Mouse (Mus musculus) urinary bladder, postnatal 10 days (tissue): ENCODE data around the gene Slc35f3.
"Not testable (repeated sequence)": the region's sequence is repeated elsewhere in the genome, so short reads cannot be mapped to it uniquely, and the experiment has no call there.

Experiments used
- DNase-seq: peaks from one replicate; pipeline ENCODE4 v3.0.0; 2022; ENCODE audit warnings: low spot score

The Slc35f3 gene

DNA sequence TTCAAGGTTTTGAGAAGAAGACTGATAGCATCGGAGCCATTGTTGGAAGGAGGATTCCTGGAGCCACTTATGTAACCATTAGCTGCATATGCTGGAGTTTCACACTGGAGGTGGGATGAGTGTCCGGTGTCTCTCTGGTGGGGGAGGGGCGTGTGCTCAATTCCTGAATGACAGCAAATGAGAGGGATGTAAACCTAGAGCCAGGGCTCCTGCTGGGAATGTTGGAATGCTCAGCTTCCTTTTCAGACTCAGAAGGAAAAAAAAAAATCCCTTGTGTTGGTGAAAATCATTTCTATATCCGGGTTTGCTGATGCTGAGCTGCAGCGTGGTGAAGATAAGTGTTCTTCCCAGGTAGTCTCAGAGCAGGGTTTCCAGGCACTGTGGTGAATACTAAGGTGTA is 29.4 kb downstream of the Slc35f3 start:
- no peak for DNase-seq

GRCm38 (mm10) chr8:126338864-126339263 is 40.5 kb downstream of the Slc35f3 start:
- no peak for DNase-seq

GRCm38 (mm10) chr8:126339357-126339756 is 41.0 kb downstream of the Slc35f3 start:
- no peak for DNase-seq

DNA sequence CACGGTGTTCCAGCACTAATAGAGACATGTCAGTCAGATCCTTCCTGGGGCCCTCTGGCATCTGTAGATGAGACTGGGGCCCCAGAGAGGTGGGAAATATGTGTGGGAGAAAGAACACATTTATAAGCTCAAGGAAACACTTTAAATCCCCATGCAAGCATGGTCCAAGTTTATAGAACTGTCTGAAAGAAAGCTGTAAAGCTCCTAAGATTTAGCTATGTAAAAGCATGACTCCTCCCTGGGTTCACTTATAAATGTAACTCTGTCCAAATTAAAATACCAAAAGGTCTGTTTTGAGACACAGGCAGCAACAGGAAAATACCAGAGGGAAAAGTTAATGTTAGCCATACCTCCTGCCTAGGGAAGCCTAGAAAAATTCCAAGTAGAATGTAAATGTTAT is 42.8 kb downstream of the Slc35f3 start:
- DNase-seq, result no peak

- DNase-seq, result no peak
These were observed 45.1 kb downstream of the Slc35f3 start for GRCm38 (mm10) chr8:126343427-126343826.

- no peak for DNase-seq
These were observed 46.7 kb downstream of the Slc35f3 start for GRCm38 (mm10) chr8:126345100-126345499.

DNA sequence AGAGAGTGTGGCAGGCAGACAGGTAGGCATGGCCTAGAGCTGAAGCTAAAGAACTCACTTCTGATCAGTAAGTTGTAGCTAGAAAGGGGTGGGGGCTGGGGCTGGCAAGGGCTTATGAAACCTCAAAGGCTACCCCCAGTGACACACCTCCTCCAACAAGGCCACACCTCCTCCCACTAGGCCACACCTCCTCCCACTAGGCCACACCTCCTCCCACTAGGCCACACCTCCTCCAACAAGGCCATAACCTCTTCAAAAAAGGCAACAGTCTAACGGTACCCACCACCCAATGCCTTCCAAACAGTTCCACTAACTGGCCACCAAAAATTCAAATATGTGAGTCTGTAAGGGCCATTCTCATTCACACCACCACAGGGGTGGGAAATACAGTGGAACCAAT is 54.9 kb downstream of the Slc35f3 start:
- DNase-seq, result no peak

DNA sequence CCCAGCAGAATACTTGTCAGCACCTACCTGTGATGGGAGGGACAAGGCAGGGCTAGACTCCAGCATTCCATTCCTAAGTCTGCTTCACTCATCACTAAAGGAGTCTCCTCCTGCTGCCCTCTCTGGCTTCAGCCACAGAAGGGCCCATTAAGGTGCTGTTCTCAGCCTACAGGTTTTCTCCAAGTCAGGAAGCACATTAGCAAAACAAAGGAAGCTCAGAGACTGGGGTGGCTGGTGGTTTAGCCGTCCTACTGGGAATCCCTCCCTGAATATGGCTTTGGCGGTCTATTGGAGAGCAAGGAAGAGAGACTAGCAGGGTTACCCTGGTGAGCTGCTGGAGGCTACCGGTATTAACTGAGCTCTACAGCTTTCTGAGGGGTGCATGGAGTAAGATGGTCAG is 59.6 kb downstream of the Slc35f3 start:
- DNase-seq, result no peak

DNA sequence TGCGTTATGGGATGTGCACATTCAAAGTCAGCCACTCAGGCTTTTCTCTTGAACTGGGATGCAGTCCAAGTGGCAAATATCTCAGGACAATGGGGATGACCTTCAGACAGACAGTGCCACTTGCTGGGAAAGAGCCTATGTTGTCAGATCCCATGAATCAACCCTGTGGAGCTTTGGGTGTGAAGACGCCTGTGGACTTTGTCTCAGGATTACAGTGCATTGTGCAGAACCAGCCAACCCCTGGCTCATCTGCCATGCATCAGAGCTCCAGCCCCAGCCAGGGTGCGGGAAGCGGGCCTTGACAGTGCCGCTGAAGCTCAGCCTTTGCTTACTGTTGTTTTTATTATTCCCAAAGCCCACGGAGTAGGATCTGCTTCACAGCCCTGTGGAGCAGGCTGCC is 60.9 kb downstream of the Slc35f3 start:
- DNase-seq, result no peak

GRCm38 (mm10) chr8:126360106-126360505 is 61.7 kb downstream of the Slc35f3 start:
- DNase-seq, result no peak

DNA sequence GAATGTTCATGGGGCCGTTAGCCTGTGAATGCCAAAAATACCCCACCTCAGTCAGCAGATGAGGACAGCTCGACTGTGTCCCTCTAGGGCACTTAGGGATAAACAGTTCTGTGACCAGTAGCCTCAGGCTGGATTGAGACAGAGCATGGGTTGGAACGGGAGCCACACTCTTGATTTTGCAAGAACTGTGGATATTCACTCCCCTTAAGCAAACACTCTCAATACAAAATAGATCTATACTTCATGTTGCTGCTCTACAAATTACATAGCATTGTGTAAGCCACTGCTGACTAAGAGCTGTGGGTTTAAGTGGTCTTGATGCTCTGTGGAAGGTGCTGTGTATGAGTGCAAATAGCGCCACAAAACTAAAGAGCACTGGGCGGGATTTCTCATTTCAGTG is 62.3 kb downstream of the Slc35f3 start:
- no peak for DNase-seq

GRCm38 (mm10) chr8:126366251-126366650 is 67.9 kb downstream of the Slc35f3 start:
- DNase-seq, result no peak

DNA sequence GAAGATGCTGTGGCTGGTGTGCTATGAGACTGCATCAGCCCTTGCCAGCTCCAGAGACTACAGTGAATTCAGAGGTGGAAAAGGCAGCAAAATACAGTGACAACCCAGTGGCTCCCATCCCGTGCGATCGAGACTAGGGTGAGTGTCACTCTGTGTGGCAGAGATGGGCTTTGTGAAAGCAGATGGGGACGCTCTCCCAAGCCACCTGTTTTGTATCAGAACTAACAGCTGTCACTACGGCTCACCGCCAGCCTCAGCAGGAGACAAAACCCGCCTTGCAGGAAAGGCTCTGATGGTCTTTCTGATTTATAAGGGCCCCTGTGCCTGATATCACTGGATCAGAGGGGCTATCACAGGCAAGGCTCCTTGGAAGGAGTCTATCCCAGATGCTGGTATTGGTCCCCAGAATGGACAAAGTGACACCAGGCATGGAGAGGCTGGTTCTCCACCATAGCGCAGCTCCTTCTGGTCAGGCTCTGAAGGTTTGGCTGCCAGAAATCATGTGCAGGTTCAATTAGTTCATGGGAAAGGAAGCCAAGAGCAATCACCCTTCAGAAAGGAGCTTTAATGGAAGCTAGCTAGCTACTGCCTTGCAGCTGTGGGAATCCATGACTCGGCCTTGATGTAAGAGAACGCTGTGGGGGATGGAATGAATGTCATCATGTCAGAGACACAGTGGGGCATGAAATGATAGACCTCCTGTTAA is 70.1 kb downstream of the Slc35f3 start:
- DNase-seq, result no peak

DNA sequence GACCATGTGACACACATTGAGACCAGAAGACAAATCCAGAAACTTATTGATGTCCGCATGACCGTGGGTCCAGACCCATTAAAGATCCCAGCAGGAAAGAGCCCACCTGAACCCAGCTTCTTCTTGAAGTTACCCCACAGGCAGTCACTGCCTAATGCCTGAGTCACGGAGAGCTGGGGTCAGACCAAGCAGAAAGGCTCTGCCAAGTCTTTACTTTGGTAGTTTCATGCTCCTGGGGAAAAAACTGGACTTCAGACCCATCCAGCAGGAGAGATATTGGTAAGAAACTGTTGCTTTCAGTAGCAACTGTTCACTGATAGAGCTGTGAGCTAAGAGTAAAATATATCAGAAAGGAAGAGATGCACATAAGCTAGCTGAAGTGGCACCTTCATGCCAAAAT is 73.5 kb downstream of the Slc35f3 start:
- DNase-seq, result no peak

GRCm38 (mm10) chr8:126379580-126379979 is 81.2 kb downstream of the Slc35f3 start:
- no peak for DNase-seq

- no peak for DNase-seq
These were observed 81.8 kb downstream of the Slc35f3 start for GRCm38 (mm10) chr8:126380141-126380540.

DNA sequence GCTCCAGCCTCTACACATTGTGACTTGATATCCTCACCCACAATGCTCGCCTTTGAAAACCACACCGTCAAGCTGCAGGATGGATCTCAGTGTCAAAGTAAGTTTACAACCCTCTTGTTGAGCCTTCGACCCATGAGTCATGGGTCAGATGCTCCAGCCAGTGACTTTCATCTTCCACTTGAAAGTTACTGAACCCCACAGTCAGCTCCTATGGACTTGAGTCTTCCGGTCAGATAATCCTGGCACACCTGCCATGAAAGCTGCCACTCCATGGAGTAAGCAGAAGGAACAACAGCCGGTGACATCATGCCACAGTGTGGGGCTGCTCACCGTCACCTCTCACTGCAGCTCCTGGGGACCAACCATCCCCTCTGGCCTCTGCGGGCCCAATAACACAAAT is 82.9 kb downstream of the Slc35f3 start:
- no peak for DNase-seq

DNA sequence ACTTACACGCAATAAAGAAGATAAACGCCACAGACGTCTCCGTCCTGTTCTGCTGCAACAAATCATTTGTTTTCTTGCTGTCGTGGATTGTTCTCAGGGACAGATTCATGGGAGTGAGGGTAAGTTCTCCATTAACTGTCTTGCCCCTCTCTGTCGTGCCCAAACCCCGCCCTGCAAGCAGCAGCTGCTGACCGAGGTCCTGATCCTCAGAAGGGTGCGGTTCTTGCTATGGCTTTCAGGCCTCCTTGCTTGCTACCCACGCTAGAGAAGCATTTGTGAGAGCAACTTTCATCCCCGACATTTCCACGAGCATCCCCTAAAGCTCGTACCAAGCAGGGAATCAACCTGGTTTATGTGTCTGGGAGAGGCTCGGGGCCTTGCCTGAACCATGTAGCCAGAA is 83.9 kb downstream of the Slc35f3 start:
- DNase-seq, result no peak

GRCm38 (mm10) chr8:126382749-126383148 is 84.4 kb downstream of the Slc35f3 start:
- DNase-seq, result no peak

DNA sequence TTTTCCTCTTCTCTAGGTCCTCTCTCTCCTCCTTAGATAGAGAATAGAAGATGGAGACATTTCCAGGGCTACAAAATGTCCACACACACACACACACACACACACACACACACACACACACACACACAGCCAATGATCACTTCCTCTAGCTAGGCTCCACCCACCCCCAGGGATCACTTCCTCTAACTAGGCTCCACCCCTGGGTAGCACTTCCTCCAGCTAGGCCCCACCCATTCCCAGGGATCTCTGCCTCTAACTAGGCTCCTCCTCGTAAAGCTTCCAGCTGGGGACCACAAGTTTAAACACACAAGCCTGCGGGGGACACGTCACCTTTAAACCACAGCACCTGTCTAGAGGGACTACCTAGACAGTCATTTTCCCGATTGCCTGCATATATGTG is 89.2 kb downstream of the Slc35f3 start:
- DNase-seq, result no peak

GRCm38 (mm10) chr8:126391541-126391940 is 93.2 kb downstream of the Slc35f3 start:
- DNase-seq, result no peak

DNA sequence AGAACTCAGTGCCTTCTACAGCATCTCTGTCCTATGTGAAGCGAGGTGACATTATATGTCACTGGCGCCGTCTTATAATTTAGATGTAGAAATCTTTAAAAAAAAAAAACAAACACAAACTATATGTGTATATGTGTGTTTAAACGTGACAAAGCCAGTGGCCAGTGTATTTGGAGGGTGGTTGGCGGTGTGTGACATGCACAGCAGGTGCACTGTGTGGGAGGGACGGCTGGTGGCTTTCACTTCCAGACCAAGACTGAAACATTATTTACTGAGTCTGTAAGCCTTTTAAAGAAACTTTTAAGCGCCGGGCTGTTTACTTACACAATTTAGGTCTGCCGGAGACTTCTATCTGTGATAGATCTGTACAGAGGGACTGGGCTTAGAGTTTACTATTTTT is 97.0 kb downstream of the Slc35f3 start:
- no peak for DNase-seq

DNA sequence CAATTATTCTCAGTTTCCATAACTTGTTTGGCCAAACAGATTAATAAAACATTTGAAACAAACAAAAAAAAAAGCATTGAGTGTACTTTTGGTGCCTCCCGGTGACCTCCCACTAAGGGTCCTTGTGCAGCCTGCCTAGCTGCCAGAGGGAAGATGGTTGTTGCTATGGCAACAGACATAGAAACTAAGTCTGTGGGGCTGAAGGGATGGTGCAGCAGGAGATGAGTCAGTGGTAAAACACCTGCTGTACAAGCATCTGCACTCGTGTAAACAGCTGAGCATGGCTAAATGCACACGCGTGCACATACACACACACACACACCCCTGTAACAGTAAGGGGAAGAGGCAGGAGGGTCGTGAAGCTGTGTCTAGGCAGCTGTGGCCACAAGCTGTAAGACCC is 97.6 kb downstream of the Slc35f3 start:
- DNase-seq, result no peak

DNA sequence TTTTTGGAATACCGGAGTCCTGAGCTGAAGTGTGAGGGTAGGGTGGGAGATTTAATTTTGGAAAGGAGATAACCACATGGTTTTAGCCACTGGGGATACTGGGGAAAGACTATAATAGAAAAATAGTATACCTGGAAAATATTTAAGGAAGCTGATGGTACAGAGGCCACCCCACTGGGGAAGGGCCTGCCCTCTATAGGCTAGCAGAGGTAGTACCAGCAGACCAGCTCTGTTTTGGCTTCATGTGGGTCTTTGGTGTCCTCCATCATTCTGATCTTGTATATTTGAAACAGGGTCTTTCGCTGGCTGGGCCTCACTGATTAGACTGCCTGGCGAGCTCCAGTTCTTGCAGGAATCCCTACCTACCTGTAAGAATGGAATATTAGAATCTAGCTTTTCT is 100.0 kb downstream of the Slc35f3 start:
- DNase-seq, result no peak

GRCm38 (mm10) chr8:126404550-126404949 is 106.2 kb downstream of the Slc35f3 start:
- not testable (repeated sequence) for DNase-seq
